Mouse (Mus musculus) lung, adult 2 months (tissue): ENCODE measurements at regions not wholly inside any gene's neighbourhood (a gene's known extent, or its start where the extent isn't known, plus 50 kb on each side); places are given as distances from the start of the nearest gene placed in this dataset.

Experiments
- CTCF ChIP-seq: fragments of 200-500 bp; IDR thresholded peaks from 2 replicates; pipeline ENCODE4 v1.5.1; 2011; ENCODE audit warnings: mild to moderate bottlenecking, low read length, control low read depth; ENCODE audit not compliant: insufficient read depth
- POLR2A ChIP-seq: fragments of 200-500 bp; IDR thresholded peaks from 2 replicates; pipeline ENCODE4 v1.6.1; 2011; ENCODE audit warnings: low read depth, mild to moderate bottlenecking, control low read depth, low read length, borderline replicate concordance; ENCODE audit errors: extremely low read depth

DNA sequence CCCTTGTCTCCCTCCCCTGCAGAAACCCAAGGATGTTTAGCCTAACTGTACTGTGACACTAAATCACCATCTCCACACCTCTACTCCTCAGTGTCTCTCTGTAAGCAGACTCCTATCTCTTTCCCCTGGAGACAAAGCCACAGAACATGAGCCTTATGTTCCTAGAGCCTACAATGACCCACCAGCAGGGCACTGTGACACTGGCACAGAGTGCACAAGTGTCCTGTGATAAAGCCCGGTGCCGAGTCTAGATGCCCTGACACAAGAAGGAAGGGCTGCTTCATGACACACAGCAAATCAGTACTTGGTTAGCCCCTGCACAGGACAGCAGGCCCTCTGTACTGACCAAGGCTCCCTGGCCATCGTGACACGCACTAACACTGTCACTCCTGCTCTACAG lies 71.2 kb upstream of the Zmiz1 start:
- TF ChIP-seq POLR2A (no peak), CTCF (no peak)
